Mouse (Mus musculus): ENCODE measurements around the gene Sprr2f.

DNA sequence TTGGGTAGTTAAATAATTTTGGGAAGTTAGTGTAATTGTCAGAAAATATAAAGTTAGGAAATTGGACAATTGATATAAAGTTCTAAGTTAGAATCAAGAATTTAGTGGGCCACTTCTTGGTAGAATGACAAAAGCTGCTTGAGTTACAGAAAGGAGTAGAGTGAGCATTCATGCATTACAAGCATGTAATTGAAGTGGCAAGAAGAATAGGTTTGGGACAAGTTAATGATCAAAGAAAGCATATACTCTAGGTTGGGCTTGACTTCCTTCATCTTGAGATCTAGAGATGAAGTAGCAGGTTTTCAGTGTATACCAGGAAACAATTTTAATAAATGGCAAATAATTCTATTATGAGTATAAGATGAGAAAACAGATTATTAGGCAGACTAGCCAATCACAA is 3.4 kb upstream of the Sprr2f start:
- TF ChIP-seq CTCF (IDR thresholded peaks at IDR 0.05; ENCODE audit: extremely low read depth, insufficient read depth, low read length) (no peak), POLR2A (IDR thresholded peaks at IDR 0.05; ENCODE audit: extremely low read depth, insufficient read depth, low read length) (no peak)

All from cortical plate, adult 2 months (tissue).